Mouse (Mus musculus): ENCODE data around the gene Osbpl5.

Osbpl5 gene

GRCm38 (mm10) chr7:143756125-143757026 is at the start of gene Osbpl5:
Gene Osbpl5, minus strand, starts transcription at chr7:143756985.
- in situ Hi-C loops (cut with MboI, MseI) = loop anchor here (5.0 kb wide), 1 partner anchor 159 kb away; no protein-coding TSS in a partner anchor

- in situ Hi-C loops (cut with MboI, MseI) = no loop called here
Observed at GRCm38 (mm10) chr7:143805199-143805624, 48.4 kb upstream of the Osbpl5 start.

- in situ Hi-C loops (cut with MboI, MseI) = no loop called here
Observed at GRCm38 (mm10) chr7:143801195-143802065, 44.6 kb upstream of the Osbpl5 start.

GRCm38 (mm10) chr7:143800770-143801169 is 44.0 kb upstream of the Osbpl5 start:
- in situ Hi-C loops (cut with MboI, MseI) = no loop called here

GRCm38 (mm10) chr7:143798783-143799182 is 42.0 kb upstream of the Osbpl5 start:
- in situ Hi-C loops (cut with MboI, MseI) = no loop called here

GRCm38 (mm10) chr7:143793121-143793520 is 36.3 kb upstream of the Osbpl5 start:
- in situ Hi-C loops (cut with MboI, MseI) = no loop called here

GRCm38 (mm10) chr7:143792336-143792985 is 35.7 kb upstream of the Osbpl5 start:
- in situ Hi-C loops (cut with MboI, MseI) = no loop called here

GRCm38 (mm10) chr7:143783996-143784829 is 27.4 kb upstream of the Osbpl5 start, which contains the start of gene Mrgpre:
Gene Mrgpre, minus strand, starts transcription at chr7:143784500.
- in situ Hi-C loops (cut with MboI, MseI) = no loop called here

- in situ Hi-C loops (cut with MboI, MseI) = no loop called here
Observed at GRCm38 (mm10) chr7:143783378-143783995, 26.7 kb upstream of the Osbpl5 start.

- in situ Hi-C loops (cut with MboI, MseI) = loop anchor here (10.0 kb wide), 1 partner anchor 1327 kb away; no protein-coding TSS in a partner anchor
Observed at GRCm38 (mm10) chr7:143777375-143777774, 20.6 kb upstream of the Osbpl5 start.

- in situ Hi-C loops (cut with MboI, MseI) = loop anchor here (10.0 kb wide), 1 partner anchor 1329 kb away; no protein-coding TSS in a partner anchor
Observed at GRCm38 (mm10) chr7:143776137-143776536, 19.4 kb upstream of the Osbpl5 start.

GRCm38 (mm10) chr7:143769461-143769860 is 12.7 kb upstream of the Osbpl5 start:
- in situ Hi-C loops (cut with MboI, MseI) = no loop called here

- in situ Hi-C loops (cut with MboI, MseI) = no loop called here
Observed at GRCm38 (mm10) chr7:143768267-143768666, 11.5 kb upstream of the Osbpl5 start.

GRCm38 (mm10) chr7:143766893-143767292 is 10.1 kb upstream of the Osbpl5 start, which contains the start of gene Mrgprg:
Gene Mrgprg, minus strand, starts transcription at chr7:143766993.
- in situ Hi-C loops (cut with MboI, MseI) = no loop called here

- in situ Hi-C loops (cut with MboI, MseI) = loop anchor here (5.0 kb wide), 1 partner anchor 618 kb away; no protein-coding TSS in a partner anchor
Observed at GRCm38 (mm10) chr7:143764876-143765530, 8.2 kb upstream of the Osbpl5 start.

- in situ Hi-C loops (cut with MboI, MseI) = loop anchor here (5.0 kb wide), 1 partner anchor 616 kb away; no protein-coding TSS in a partner anchor
Observed at GRCm38 (mm10) chr7:143763794-143764193, 7.0 kb upstream of the Osbpl5 start.

- in situ Hi-C loops (cut with MboI, MseI) = loop anchor here (5.0 kb wide), 1 partner anchor 162 kb away; no protein-coding TSS in a partner anchor
Observed at GRCm38 (mm10) chr7:143758956-143759355, 2.2 kb upstream of the Osbpl5 start.

GRCm38 (mm10) chr7:143757696-143758095 is 911 bp upstream of the Osbpl5 start:
- in situ Hi-C loops (cut with MboI, MseI) = loop anchor here (5.0 kb wide), 1 partner anchor 160 kb away; no protein-coding TSS in a partner anchor

- in situ Hi-C loops (cut with MboI, MseI) = loop anchor here (5.0 kb wide), 1 partner anchor 160 kb away; no protein-coding TSS in a partner anchor
Observed at GRCm38 (mm10) chr7:143757027-143757390, 224 bp upstream of the Osbpl5 start.

All from T-helper 1 cell (primary cell).